Mouse (Mus musculus) adrenal gland, postnatal 14 days (tissue): Measurements from ENCODE around the gene Alyref. TPM values are rescaled to one million over a fixed set of nuclear protein-coding genes. Genes with fewer than 3 reads are reported as not detected.
A peak's percentile ranks its signal among the peaks of the same experiment; 100 is the strongest.

ENCODE experiments used
- DNase-seq: peaks from one replicate; pipeline ENCODE4 v3.0.0; 2021; ENCODE audit warnings: mixed read lengths
- long read RNA-seq, 2 experiments: library from polyadenylated mRNA; stranded (forward); transcript quantifications; one replicate each; pipeline ENCODE4 v2.0.0; 2021
- total RNA-seq: library from RNA; stranded (reverse); gene quantifications from 2 replicates; pipeline ENCODE4 v1.2.3, GENCODE M21; 2021

Gene Alyref
- 120 and 128 TPM in 2 replicates for total RNA-seq
- long read RNA-seq, experiment 1, transcript Alyref-201 (6 exons, 3,527 nt): major isoform, 203 of 212 reads
- long read RNA-seq, experiment 1, partial matches to known transcripts: 2 of 212 reads
- long read RNA-seq, experiment 1, other reads (novel, unspliced or antisense): 7 of 212 reads
- long read RNA-seq, experiment 2, transcript Alyref-201 (6 exons, 3,527 nt): major isoform, 133 of 139 reads
- long read RNA-seq, experiment 2, partial matches to known transcripts: 1 of 139 reads
- long read RNA-seq, experiment 2, other reads (novel, unspliced or antisense): 5 of 139 reads

- DNase-seq: peak; percentile 97
Measured at GRCm38 (mm10) chr11:120598283-120598989, at the start of gene Alyref, which contains the start of gene Anapc11. Gene Alyref (minus strand): TSS chr11:120598365. Gene Anapc11 (plus strand): TSS chr11:120598421.

- DNase-seq: no peak
Measured at GRCm38 (mm10) chr11:120647047-120647830, 49.1 kb upstream of the Alyref start.

DNA sequence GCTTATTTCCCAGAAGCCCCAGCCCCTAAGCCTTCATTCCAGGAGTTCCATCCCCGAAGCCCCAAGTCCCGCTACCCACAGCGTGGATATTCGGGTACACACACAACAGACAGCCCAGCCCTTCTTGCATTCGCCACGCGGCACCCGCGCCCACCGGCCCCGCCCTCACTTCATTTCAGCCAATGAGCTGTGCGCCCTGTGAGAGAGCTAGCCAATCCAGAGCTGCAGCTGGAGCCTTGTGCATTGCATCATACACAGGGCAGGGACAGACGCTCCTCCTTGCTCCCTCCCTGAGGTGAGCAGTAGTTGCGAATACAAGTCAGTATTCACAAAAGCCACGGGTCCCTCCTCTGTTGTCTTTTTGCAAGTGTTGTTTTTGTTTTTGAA lies 45.4 kb upstream of the Alyref start, which contains the start of gene Pycr1:
Gene Pycr1 (minus strand): TSS at position 169 of the 387 bp plus-strand sequence.
- peak; percentile 95 for DNase-seq

GRCm38 (mm10) chr11:120642939-120643600 lies 44.9 kb upstream of the Alyref start:
- no peak for DNase-seq

DNA sequence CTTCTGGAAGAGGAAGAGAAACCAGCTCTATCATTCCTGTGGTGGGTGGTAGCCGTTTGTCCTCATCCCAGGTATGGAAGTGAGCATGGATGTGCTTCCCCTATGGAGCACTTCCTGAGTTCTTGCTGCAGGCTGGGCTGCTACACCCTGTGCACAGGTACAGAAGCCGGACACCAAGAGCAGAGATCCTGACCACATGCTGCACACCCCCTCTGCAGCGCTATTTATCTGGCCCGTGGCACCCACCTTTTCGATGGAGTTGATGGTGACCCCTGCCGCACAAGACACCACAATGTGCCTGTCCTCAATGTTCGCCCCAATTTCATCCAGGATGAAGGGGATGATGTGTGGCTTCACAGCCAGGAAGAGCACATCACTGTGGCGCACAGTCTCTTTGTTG lies 43.7 kb upstream of the Alyref start:
- no peak for DNase-seq

- no peak for DNase-seq
Measured at GRCm38 (mm10) chr11:120641255-120641654, 43.1 kb upstream of the Alyref start.

- DNase-seq: no peak
Measured at GRCm38 (mm10) chr11:120634810-120635209, 36.6 kb upstream of the Alyref start.

DNA sequence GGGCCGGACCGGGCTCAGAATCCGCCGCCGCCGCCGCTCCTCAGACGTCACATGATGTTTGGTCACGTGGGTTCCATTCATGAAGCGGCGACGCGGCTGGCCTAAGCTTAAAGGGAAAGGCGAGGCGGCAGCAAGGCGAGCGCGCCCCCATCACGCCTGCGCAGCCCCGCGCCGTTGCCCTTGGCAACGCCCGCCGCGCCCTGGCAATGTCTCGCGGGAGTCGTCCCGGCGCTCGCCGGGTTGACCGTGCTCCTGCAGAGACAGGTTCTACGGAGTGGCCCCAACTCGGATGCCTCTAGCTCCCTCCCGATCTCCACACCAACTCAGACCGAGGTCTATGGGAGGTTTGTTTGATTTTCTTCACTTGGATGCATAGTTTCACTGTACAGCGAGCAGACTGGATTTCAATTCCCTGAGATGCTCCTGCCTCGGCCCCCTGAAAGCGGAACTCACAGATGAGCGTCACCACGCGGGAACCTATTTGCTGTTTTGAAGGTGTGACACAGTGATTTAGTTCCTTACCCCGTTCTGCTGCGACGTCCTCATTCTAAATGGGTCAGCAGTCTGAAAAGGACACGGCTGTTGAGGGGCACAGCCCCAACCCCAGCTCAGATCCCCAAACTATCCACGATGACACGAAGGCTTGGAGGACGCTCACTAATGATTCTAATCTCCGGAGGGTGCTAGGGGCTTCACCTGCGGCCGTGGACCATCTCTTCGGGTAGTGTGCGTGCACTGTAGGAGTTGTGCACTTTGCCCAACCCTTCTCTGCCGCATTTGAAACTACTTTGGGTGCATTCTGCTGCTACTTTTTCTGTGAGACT lies 35.6 kb upstream of the Alyref start, which contains the start of gene Mafg:
Gene Mafg (minus strand): TSS at position 81 of the 824 bp plus-strand sequence.
- DNase-seq: peak; percentile 96

DNA sequence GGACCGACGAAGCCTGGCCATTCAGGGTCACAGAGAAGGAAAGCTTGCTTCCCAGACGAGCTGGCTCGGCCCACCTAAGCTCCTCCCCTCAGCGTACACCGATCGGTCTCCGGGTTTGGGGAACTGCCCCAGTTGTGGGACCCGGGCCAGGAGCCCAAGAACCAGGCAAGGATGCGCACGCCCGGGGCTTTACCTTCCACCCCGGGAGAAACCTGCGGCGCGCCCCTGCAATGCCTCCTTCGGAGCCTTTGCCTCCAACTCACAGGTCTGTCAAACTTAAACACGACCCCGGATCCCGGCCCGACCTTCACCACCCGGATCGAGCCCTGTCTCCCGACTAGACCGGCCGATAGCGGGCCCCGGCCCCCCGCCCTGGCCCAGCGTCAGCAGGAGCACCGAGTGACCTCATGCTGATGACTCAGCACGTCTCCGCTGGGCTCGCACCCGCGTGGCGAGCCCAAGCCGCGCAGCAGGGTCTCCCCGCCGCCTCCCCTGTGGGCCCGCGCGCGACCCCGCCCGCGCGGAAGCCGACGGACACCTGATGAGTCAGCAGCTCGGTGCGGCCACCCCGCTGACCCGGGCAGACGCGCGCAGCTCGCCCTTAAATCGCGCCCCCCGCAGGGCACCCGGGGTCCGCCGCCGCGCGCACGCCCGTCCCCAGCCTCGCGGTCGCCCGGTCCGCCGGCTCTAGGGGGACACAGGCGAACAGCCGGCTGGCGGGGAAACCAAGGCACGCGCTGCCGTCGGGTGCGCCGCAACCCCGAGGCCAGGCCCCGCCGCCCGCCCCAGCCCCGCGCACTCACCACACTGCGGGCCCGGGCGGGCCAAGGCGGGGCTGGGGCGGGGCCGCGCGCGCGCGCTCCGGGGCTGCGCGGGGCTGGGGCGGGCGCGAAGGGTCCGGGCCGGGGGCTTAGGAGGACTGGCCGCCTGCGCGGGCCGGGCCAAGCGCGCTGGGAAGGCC lies 34.7 kb upstream of the Alyref start:
- DNase-seq: peak; percentile 87

DNA sequence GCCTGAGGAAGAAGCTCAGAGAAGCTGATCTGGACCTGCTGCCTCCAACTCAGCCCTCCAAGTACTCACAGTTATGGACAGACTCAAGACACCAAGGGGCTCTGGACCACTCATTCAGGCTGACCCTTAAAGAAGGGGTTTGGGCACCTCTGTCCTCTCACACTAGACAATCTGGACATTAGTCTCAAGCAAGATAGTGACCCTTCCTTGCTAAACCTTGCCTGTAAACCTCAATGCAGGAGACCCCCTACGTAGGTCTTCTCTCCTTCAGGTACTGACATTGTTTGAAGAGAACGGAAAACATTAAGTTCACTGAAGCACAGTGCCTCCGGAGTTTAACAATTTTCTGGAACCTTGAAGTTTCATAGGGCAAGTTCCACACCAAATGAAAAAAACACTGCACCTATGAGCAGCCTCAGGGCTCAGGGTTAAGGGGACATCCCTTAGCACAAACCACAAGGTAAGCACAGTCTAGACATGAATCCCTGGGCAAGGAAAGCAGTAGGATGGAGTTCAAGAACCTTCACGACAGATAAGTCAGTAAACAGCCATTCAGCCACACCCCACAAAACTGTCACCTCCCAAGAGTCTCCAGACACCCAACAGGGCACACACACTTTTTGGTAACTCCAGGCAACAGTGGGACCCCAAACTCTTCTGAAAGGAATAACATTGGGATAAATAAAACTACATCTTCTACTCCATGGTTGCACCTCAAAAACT lies 33.7 kb upstream of the Alyref start:
- DNase-seq: peak; percentile 4

DNA sequence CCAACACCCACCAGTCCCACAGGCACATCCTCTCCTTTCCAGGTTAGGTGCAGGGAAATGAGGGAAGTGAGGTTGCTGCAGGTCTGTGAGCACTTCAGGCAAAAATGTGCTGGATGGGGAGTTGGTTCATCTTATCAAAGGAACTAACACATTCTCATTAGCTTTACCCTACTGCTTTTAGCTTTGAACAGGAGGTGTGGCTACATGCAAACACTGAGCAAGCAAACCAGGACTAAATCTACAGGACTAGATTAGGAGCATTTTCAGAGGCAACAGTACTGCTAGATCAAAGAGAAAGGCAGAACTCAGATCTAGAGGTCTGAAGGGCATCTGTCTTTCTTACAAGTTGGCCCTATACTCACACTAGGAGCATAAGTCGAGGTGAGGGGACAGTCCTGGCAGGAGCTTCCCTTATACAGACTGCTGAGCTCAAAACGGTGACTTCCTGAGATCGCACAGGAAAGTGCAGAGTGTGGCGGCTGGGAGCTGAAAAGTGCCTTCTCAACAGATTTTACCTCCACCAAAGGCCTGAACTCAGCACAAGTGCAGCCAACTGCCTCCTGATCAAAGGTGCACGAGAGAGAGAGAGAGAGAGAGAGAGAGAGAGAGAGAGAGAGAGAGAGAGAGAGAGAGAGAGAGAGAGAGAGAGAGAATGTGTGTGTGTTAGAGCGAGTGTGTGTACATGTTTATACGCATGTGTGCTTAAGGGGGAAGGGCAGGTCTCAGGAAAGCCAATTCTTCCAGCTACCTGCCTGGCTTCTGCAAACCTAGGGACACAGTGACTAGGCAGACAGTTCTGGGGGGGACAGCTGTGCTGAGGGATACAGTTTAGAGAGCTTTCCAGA lies 32.9 kb upstream of the Alyref start:
- no peak for DNase-seq

- peak; percentile 74 for DNase-seq
Measured at GRCm38 (mm10) chr11:120630401-120630871, 32.3 kb upstream of the Alyref start.

GRCm38 (mm10) chr11:120629911-120630310 lies 31.7 kb upstream of the Alyref start:
- peak; percentile 75 for DNase-seq

DNA sequence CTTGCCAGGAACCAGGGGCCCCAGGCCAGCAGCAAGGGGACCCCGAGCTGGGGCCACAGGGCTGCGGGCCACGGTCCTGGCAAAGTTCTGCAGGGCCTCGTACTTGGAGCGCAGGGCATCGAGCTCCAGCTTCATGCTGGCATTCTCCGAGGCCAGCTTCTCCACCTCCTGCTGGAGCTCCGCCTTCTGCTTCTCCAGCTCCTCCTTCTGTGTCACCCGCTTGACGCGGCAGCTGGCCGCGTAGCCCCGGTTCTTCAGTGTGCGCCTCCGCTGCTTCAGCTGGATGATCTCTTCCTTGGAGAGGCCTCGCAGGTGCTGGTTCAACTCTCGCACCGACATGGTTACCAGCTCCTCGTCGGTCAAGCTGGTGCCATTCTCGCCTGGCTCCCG lies 31.2 kb upstream of the Alyref start:
- peak; percentile 63 for DNase-seq

- no peak for DNase-seq
Measured at GRCm38 (mm10) chr11:120628601-120629340, 30.6 kb upstream of the Alyref start.

- no peak for DNase-seq
Measured at GRCm38 (mm10) chr11:120627468-120628300, 29.5 kb upstream of the Alyref start.
